In genomic region chr13:15463492-15464080, GRCm38 (mm10) we compare ENCODE assay signal across 8 mouse cellular contexts. TPM values are rescaled to one million over a fixed set of nuclear protein-coding genes. Genes with fewer than 3 reads are reported as not detected.
A peak's percentile ranks its signal among the peaks of the same experiment; 100 is the strongest.
DNase-seq lines count a peak whose midpoint lies in the region; ATAC-seq and TF ChIP-seq lines count a peak whose summit lies in the region.

No protein-coding gene starts in this region.

- H3K79me2 ChIP-seq in C2C12 (ENCODE audit: control insufficient read depth, insufficient read depth): peaks cover 49% of the 10 kb centered on the region

- H3K27ac ChIP-seq in forebrain, embryonic 11.5 days (ENCODE audit: low read depth, low read length): peak overlapping the region; percentile 99
- peak overlapping the region; percentile 85 for H3K27ac ChIP-seq in heart, postnatal 0 days (ENCODE audit: low read depth)
- H3K27ac ChIP-seq in limb, embryonic 11.5 days (replicated peaks; ENCODE audit: low read depth, low read length): peak overlapping the region; percentile 100
- peak overlapping the region; percentile 97 for H3K27ac ChIP-seq in midbrain, embryonic 12.5 days (replicated peaks)

- peaks cover 2% of the 10 kb centered on the region for H3K36me3 ChIP-seq in C2C12 (ENCODE audit: control insufficient read depth, insufficient read depth)
- no peaks in the 10 kb centered on the region for H3K36me3 ChIP-seq in forebrain, embryonic 11.5 days (ENCODE audit: control insufficient read depth, insufficient read depth, low read length)
- no peaks in the 10 kb centered on the region for H3K36me3 ChIP-seq in heart, postnatal 0 days (replicated peaks; ENCODE audit: control insufficient read depth, insufficient read depth, low read length)
- no peaks in the 10 kb centered on the region for H3K36me3 ChIP-seq in limb, embryonic 11.5 days (ENCODE audit: control insufficient read depth, insufficient read depth, low read length)
- no peaks in the 10 kb centered on the region for H3K36me3 ChIP-seq in midbrain, embryonic 12.5 days

- H3K4me3 ChIP-seq in C2C12 (ENCODE audit: insufficient read depth, poor library complexity, severe bottlenecking): peak overlapping the region; percentile 79
- H3K4me3 ChIP-seq in forebrain, embryonic 11.5 days (ENCODE audit: low read depth, low read length): peak overlapping the region; percentile 93
- peak overlapping the region; percentile 69 for H3K4me3 ChIP-seq in heart, postnatal 0 days (ENCODE audit: low read depth, low read length)
- peak overlapping the region; percentile 95 for H3K4me3 ChIP-seq in limb, embryonic 11.5 days (ENCODE audit: low read depth, low read length)
- H3K4me3 ChIP-seq in midbrain, embryonic 12.5 days: peak overlapping the region; percentile 83

- H3K4me1 ChIP-seq in forebrain, embryonic 11.5 days (replicated peaks; ENCODE audit: control insufficient read depth, insufficient read depth, low read length): no peaks in the 10 kb centered on the region; the same call in 1 of the 2 replicates
- H3K4me1 ChIP-seq in heart, postnatal 0 days (ENCODE audit: control insufficient read depth, insufficient read depth): no peaks in the 10 kb centered on the region
- H3K4me1 ChIP-seq in limb, embryonic 11.5 days (ENCODE audit: control insufficient read depth, insufficient read depth, low read length): peaks cover 25% of the 10 kb centered on the region; the same call in 1 of the 2 replicates
- peaks cover 28% of the 10 kb centered on the region for H3K4me1 ChIP-seq in midbrain, embryonic 12.5 days

- no peak for TF ChIP-seq CTCF in C2C12 (IDR thresholded peaks at IDR 0.05; ENCODE audit: control insufficient read depth, insufficient read depth, insufficient read length)
- no peak for TF ChIP-seq CTCF in heart, postnatal 0 days (IDR thresholded peaks at IDR 0.05; ENCODE audit: low read depth)

- peak overlapping the region; percentile 62 for H3K4me2 ChIP-seq in forebrain, embryonic 11.5 days (ENCODE audit: low read depth, low read length, severe bottlenecking)
- H3K4me2 ChIP-seq in heart, postnatal 0 days (ENCODE audit: low read depth, low read length): peak overlapping the region; percentile 92
- H3K4me2 ChIP-seq in limb, embryonic 11.5 days (ENCODE audit: low read depth, severe bottlenecking): peak overlapping the region; percentile 66
- peak overlapping the region; percentile 74 for H3K4me2 ChIP-seq in midbrain, embryonic 12.5 days (replicated peaks)

- TF ChIP-seq EP300 in heart, postnatal 0 days (IDR thresholded peaks at IDR 0.05; ENCODE audit: low read depth): no peak

- H3ac ChIP-seq in C2C12 (ENCODE audit: control insufficient read depth, insufficient read length, low read depth): peak overlapping the region; percentile 97

- H3K79me3 ChIP-seq in C2C12 (ENCODE audit: low read depth): peaks cover 37% of the 10 kb centered on the region

- H3K27me3 ChIP-seq in C2C12 (ENCODE audit: control insufficient read depth, insufficient read depth, insufficient read length): no peaks in the 10 kb centered on the region
- no peaks in the 10 kb centered on the region for H3K27me3 ChIP-seq in forebrain, embryonic 11.5 days (ENCODE audit: control insufficient read depth, insufficient read depth, low read length)
- H3K27me3 ChIP-seq in heart, postnatal 0 days (ENCODE audit: control insufficient read depth, insufficient read depth, low read length): peaks cover 40% of the 10 kb centered on the region
- no peaks in the 10 kb centered on the region for H3K27me3 ChIP-seq in limb, embryonic 11.5 days (ENCODE audit: control insufficient read depth, insufficient read depth, low read length)
- peaks cover 23% of the 10 kb centered on the region for H3K27me3 ChIP-seq in midbrain, embryonic 12.5 days

- no peaks in the 10 kb centered on the region for H3K9me3 ChIP-seq in forebrain, embryonic 11.5 days (ENCODE audit: control insufficient read depth, low read length)
- no peaks in the 10 kb centered on the region for H3K9me3 ChIP-seq in heart, postnatal 0 days (replicated peaks; ENCODE audit: control insufficient read depth, low read length)
- H3K9me3 ChIP-seq in limb, embryonic 11.5 days (ENCODE audit: control insufficient read depth, low read length): no peaks in the 10 kb centered on the region
- no peaks in the 10 kb centered on the region for H3K9me3 ChIP-seq in midbrain, embryonic 12.5 days

- H3K9ac ChIP-seq in forebrain, embryonic 11.5 days (ENCODE audit: low read length): peak overlapping the region; percentile 99
- H3K9ac ChIP-seq in heart, postnatal 0 days (replicated peaks; ENCODE audit: low read depth, low read length): peak overlapping the region; percentile 69
- peak overlapping the region; percentile 98 for H3K9ac ChIP-seq in limb, embryonic 11.5 days (ENCODE audit: low read length)
- peak overlapping the region; percentile 85 for H3K9ac ChIP-seq in midbrain, embryonic 12.5 days (replicated peaks)

- peak; percentile 38 for DNase-seq in WW6 (ENCODE audit: low read depth, low spot score)
- peak; percentile 91 for DNase-seq in forebrain, embryonic 11.5 days (ENCODE audit: low spot score)
- peak; percentile 22 for DNase-seq in heart, postnatal 0 days (ENCODE audit: low spot score)
- DNase-seq in limb, embryonic 11.5 days (ENCODE audit: low spot score): peak; percentile 87
- peak; percentile 65 for DNase-seq in testis, postnatal 10 days (ENCODE audit: low spot score)
- no peak for DNase-seq in T-cell, adult 2 months (ENCODE audit: low spot score)

- ATAC-seq in forebrain, embryonic 11.5 days (replicated peaks; ENCODE audit: low FRiP score): peak; percentile 77
- ATAC-seq in heart, postnatal 0 days (ENCODE audit: insufficient read depth, low read depth): peak; percentile 55
- ATAC-seq in limb, embryonic 11.5 days (ENCODE audit: insufficient number of reproducible peaks, low FRiP score, low TSS enrichment, low read depth): peak; percentile 88
- ATAC-seq in midbrain, embryonic 12.5 days (ENCODE audit: low FRiP score, low read depth): peak; percentile 75

- 0% methylated on average over 54 of the region's 70 CpGs for WGBS in forebrain, embryonic 11.5 days
- 1% methylated on average over 40 of the region's 70 CpGs for WGBS in heart, postnatal 0 days
- under 1% methylated on average over 55 of the region's 70 CpGs for WGBS in limb, embryonic 11.5 days
- WGBS in midbrain, embryonic 12.5 days: under 1% methylated on average over 67 of the region's 70 CpGs

TF ChIP-seq in C2C12, 6 proteins besides CTCF, POLR2A, EP300 and RAD21:
- TF ChIP-seq USF1 (IDR thresholded peaks at IDR 0.05; ENCODE audit: low read depth): no peak
TF ChIP-seq in C2C12: peak in this region for 0.

RNA-seq across cellular contexts. Expression of gene Gli3, which starts 0.6 kb away (rescaled TPM):
- 6.9 TPM for polyA plus RNA-seq in C2C12 (2012; fragmentation: generic; extraction: Trizol)
- polyA plus RNA-seq in forebrain, embryonic 11.5 days (2014; fragmentation: Nextera tagmentation; extraction: Ambion mirVana): 67.0 and 68.0 TPM in 2 replicates
- 4.8 and 8.1 TPM in 2 replicates for total RNA-seq in heart, postnatal 0 days (2014; rRNA removed; ENCODE audit: low replicate concordance)
- 1.9 TPM in 2 replicates for polyA plus RNA-seq in heart, postnatal 0 days (2015; fragmentation: Nextera tagmentation; extraction: Ambion mirVana)
- 41.5 and 42.4 TPM in 2 replicates for polyA plus RNA-seq in limb, embryonic 11.5 days (2014; fragmentation: Nextera tagmentation; extraction: Ambion mirVana)
- polyA plus RNA-seq in midbrain, embryonic 12.5 days (2016; fragmentation: Nextera tagmentation; extraction: Ambion mirVana): 40.8 and 41.1 TPM in 2 replicates
